In the genomic region with DNA sequence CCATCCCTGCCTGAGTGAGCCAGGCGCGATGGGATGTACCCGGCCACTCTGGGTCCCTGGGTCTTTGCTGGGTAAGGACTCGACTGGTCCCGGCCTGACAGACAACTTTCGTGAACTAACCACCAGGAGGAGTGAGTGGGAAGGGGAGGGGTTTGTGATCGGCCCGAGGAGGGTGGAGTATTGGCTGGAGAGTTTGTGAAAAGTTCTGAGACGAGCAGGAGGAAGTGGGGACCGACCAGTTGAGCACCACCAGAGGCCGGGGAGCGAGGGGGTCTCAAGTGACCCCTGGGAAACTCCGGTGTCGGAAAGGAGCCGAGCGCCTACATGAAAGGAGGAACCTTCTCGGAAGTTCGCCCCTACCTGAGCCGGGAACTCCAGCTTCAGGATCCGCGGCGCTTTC, we compare ENCODE assay signal across 8 mouse cellular contexts. TPM values are rescaled to one million over a fixed set of nuclear protein-coding genes. Genes with fewer than 3 reads are reported as not detected.
A peak's percentile ranks its signal among the peaks of the same experiment; 100 is the strongest.
DNase-seq lines count a peak whose midpoint lies in the region; ATAC-seq and TF ChIP-seq lines count a peak whose summit lies in the region.

TSS of gene Galnt4 (plus strand) at position 196 of the 400 bp plus-strand sequence.

- intact Hi-C loops in heart, adult 2 months (cut with DNase I) = loop anchor here (5.0 kb wide), 4 partner anchors 44 to 509 kb away; partner anchors contain the start of gene Atp2b1

- peak within 1 kb of the TSS; percentile 94 for H3K4me2 ChIP-seq in embryonic facial prominence, embryonic 11.5 days (ENCODE audit: low read depth, low read length)
- peak within 1 kb of the TSS; percentile 99 for H3K4me2 ChIP-seq in liver, embryonic 13.5 days
- H3K4me2 ChIP-seq in stomach, embryonic 16.5 days (ENCODE audit: low read depth, low read length) = peak within 1 kb of the TSS; percentile 95

- peaks cover 3% of the 10 kb centered on the region for H3K36me3 ChIP-seq in embryonic facial prominence, embryonic 11.5 days (replicated peaks; ENCODE audit: control insufficient read depth, insufficient read depth, low read depth, low read length)
- H3K36me3 ChIP-seq in heart, adult 2 months (ENCODE audit: control insufficient read depth, insufficient read depth, low read length) = peaks cover 2% of the 10 kb centered on the region; the same call in 1 of the 2 replicates
- peaks cover 15% of the 10 kb centered on the region for H3K36me3 ChIP-seq in liver, embryonic 13.5 days
- peaks cover 20% of the 10 kb centered on the region for H3K36me3 ChIP-seq in stomach, embryonic 16.5 days (ENCODE audit: control insufficient read depth, insufficient read depth, low read length)

- TF ChIP-seq CTCF in heart, adult 2 months (IDR thresholded peaks at IDR 0.05) = peak; percentile 85

- DNase-seq in 416B (ENCODE audit: low read depth) = peak; percentile 92
- peak; percentile 86 for DNase-seq in adrenal gland, postnatal 10 days
- DNase-seq in embryonic facial prominence, embryonic 11.5 days (ENCODE audit: low spot score) = peak; percentile 86
- peak; percentile 84 to 88 for DNase-seq in heart, adult 2 months
- peak; percentile 80 to 85 for DNase-seq in kidney, adult 8-10 months
- peak; percentile 78 for DNase-seq in liver, embryonic 13.5 days
- peak; percentile 84 for DNase-seq in natural killer cell, adult 2 months (ENCODE audit: low spot score in 2 of 2)

- H3K4me3 ChIP-seq in embryonic facial prominence, embryonic 11.5 days (ENCODE audit: low read depth, low read length) = peak within 1 kb of the TSS; percentile 97
- H3K4me3 ChIP-seq in heart, adult 2 months = peak within 1 kb of the TSS; percentile 98
- H3K4me3 ChIP-seq in liver, embryonic 13.5 days (replicated peaks) = peak within 1 kb of the TSS; percentile 93
- H3K4me3 ChIP-seq in stomach, embryonic 16.5 days (replicated peaks; ENCODE audit: low read length) = peak within 1 kb of the TSS; percentile 73

- no peak for TF ChIP-seq EP300 in heart, adult 2 months (IDR thresholded peaks at IDR 0.05; ENCODE audit: insufficient read depth, low read depth, low read length)

- H3K4me1 ChIP-seq in embryonic facial prominence, embryonic 11.5 days (ENCODE audit: control insufficient read depth, insufficient read depth, low read length) = no peaks in the 10 kb centered on the region
- peaks cover 5% of the 10 kb centered on the region for H3K4me1 ChIP-seq in heart, adult 2 months (ENCODE audit: control insufficient read depth, insufficient read depth, low read length)
- H3K4me1 ChIP-seq in liver, embryonic 13.5 days (replicated peaks) = peaks cover 30% of the 10 kb centered on the region
- peaks cover 14% of the 10 kb centered on the region for H3K4me1 ChIP-seq in stomach, embryonic 16.5 days (ENCODE audit: control insufficient read depth, insufficient read depth, low read length)

- peak; percentile 86 for ATAC-seq in embryonic facial prominence, embryonic 11.5 days (replicated peaks; ENCODE audit: insufficient number of reproducible peaks, low FRiP score, low TSS enrichment, low read depth)
- ATAC-seq in liver, embryonic 13.5 days (ENCODE audit: low read depth) = peak; percentile 84
- ATAC-seq in stomach, embryonic 16.5 days (ENCODE audit: insufficient read depth, low FRiP score) = peak; percentile 89

- H3K27me3 ChIP-seq in embryonic facial prominence, embryonic 11.5 days (ENCODE audit: control insufficient read depth, insufficient read depth, low read length) = no peaks in the 10 kb centered on the region
- H3K27me3 ChIP-seq in heart, adult 2 months (ENCODE audit: control insufficient read depth, insufficient read depth, low read length) = no peaks in the 10 kb centered on the region
- no peaks in the 10 kb centered on the region for H3K27me3 ChIP-seq in liver, embryonic 13.5 days
- H3K27me3 ChIP-seq in stomach, embryonic 16.5 days (ENCODE audit: control insufficient read depth, insufficient read depth, low read length) = no peaks in the 10 kb centered on the region

- no peaks in the 10 kb centered on the region for H3K9me3 ChIP-seq in embryonic facial prominence, embryonic 11.5 days (replicated peaks; ENCODE audit: control insufficient read depth, low read length)
- no peaks in the 10 kb centered on the region; the same call in 1 of the 2 replicates for H3K9me3 ChIP-seq in liver, embryonic 13.5 days (replicated peaks)
- peaks cover 9% of the 10 kb centered on the region for H3K9me3 ChIP-seq in stomach, embryonic 16.5 days (replicated peaks; ENCODE audit: control insufficient read depth, low read length)

- peak within 1 kb of the TSS; percentile 90 for H3K9ac ChIP-seq in embryonic facial prominence, embryonic 11.5 days (replicated peaks; ENCODE audit: low read length)
- H3K9ac ChIP-seq in heart, adult 2 months (ENCODE audit: low read depth, low read length) = peak within 1 kb of the TSS; percentile 86
- peak within 1 kb of the TSS; percentile 89 for H3K9ac ChIP-seq in liver, embryonic 13.5 days
- peak within 1 kb of the TSS; percentile 92 for H3K9ac ChIP-seq in stomach, embryonic 16.5 days (ENCODE audit: low read length)

- no peaks in the 10 kb centered on the region; the same call in 1 of the 2 replicates for H3K79me2 ChIP-seq in heart, adult 2 months (replicated peaks; ENCODE audit: control insufficient read depth, insufficient read depth, low read length)

- WGBS in embryonic facial prominence, embryonic 11.5 days = under 1% methylated on average over 22 of the region's 22 CpGs
- under 1% methylated on average over 22 of the region's 22 CpGs for WGBS in heart, adult 2 months
- under 1% methylated on average over 22 of the region's 22 CpGs for WGBS in liver, embryonic 13.5 days (ENCODE audit: insufficient replicate concordance)
- under 1% methylated on average over 22 of the region's 22 CpGs for WGBS in stomach, embryonic 16.5 days

- TF ChIP-seq POLR2A in heart, adult 2 months (IDR thresholded peaks at IDR 0.05; ENCODE audit: insufficient read depth, low read depth, low read length) = peak; percentile 60

- peak within 1 kb of the TSS; percentile 67 for H3K27ac ChIP-seq in embryonic facial prominence, embryonic 11.5 days (replicated peaks; ENCODE audit: low read depth, low read length)
- H3K27ac ChIP-seq in heart, adult 2 months = peak within 1 kb of the TSS; percentile 89
- H3K27ac ChIP-seq in liver, embryonic 13.5 days = peak within 1 kb of the TSS; percentile 80
- peak within 1 kb of the TSS; percentile 82 for H3K27ac ChIP-seq in stomach, embryonic 16.5 days (ENCODE audit: low read length)

RNA-seq across cellular contexts. Expression of gene Galnt4, which starts in this region (rescaled TPM):
- total RNA-seq in adrenal gland, postnatal 10 days (2021) = 1 to 10 TPM; 7.1 to 7.5 TPM
- 6.7 and 7.3 TPM in 2 replicates for polyA plus RNA-seq in embryonic facial prominence, embryonic 11.5 days (2014; fragmentation: Nextera tagmentation; extraction: Ambion mirVana)
- total RNA-seq in heart, adult 2 months (2021) = 1 to 10 TPM; 2.3 to 2.6 TPM
- 0.88 and 1.2 TPM in 2 replicates for polyA plus RNA-seq in heart, adult 2 months (2012; rRNA removed)
- 2.6 and 3.6 TPM in 2 replicates for polyA plus RNA-seq in liver, embryonic 13.5 days (2015; fragmentation: Nextera tagmentation; extraction: Ambion mirVana)
- 41.9 and 44.6 TPM in 2 replicates for polyA plus RNA-seq in stomach, embryonic 16.5 days (2015; fragmentation: Nextera tagmentation; extraction: Ambion mirVana)

Comparison
In these comparisons a context has a peak if more than half of its experiments do, and no peak if none do; other contexts are left out.
1. Peak in every context shown above with its lines: DNase-seq, ATAC-seq, H3K4me3 ChIP-seq and H3K27ac ChIP-seq.